Mouse (Mus musculus) megakaryocyte-erythroid progenitor cell, adult 5-6 weeks (primary cell): ENCODE results near the gene Ly6c1. TPM values are rescaled to one million over a fixed set of nuclear protein-coding genes. Genes with fewer than 3 reads are reported as not detected.
"Not testable (repeated sequence)": the region's sequence is repeated elsewhere in the genome, so short reads cannot be mapped to it uniquely, and the experiment has no call there.

Experiments
- ATAC-seq: replicated peaks from 2 replicates; pipeline ENCODE4 v1.8.0; 2016; ENCODE audit warnings: mild to moderate bottlenecking, inconsistent platforms; ENCODE audit not compliant: severe bottlenecking, poor library complexity, low FRiP score, low TSS enrichment
- total RNA-seq, 2 experiments: library from RNA; stranded (forward) in 1 of 2; stranded (reverse) in 1 of 2; fragments of 200-1000, 215-1000 nt in 1 of 2; fragments of >200 nt in 1 of 2; fragmentation: Nextera tagmentation in 1 of 2; gene quantifications; 2 replicates each; pipeline ENCODE4 v1.2.3; 2014 to 2017

Ly6c1 gene
- not detected in 2 replicates for total RNA-seq (2014; fragmentation: Nextera tagmentation)
- total RNA-seq (2017): not detected in 2 replicates

DNA sequence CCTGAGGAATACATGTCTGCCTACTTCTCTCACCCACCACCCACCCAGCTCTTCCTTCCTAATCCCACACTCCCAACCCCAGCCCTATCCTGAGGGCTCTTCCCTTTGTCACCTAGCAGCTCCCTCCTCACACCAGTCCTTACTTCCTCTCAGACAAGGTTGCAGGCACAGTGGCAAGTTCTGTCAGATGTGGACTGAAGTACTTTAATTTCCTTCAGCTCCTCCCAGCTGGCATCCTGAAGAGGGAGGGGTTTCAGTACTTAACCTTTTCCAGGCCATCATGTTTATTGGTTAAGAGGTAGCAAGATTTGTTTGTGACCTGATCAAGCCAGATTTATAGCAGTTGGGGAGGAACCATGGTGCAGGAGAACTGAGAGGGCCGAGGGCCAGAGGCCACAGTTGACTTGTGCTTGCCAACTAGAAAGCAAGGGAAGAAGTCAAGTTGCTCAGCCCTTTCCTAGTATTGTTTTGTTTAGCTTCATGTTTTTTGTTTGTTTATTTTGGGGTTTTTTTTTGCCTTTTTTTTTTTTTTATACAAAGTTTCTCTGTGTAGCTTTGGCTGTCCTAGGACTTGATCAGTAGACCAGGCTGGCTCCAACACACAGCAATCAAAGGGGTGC is at the start of gene Ly6c1:
Gene Ly6c1, minus strand, starts transcription at position 189 of the 620 bp plus-strand sequence.
- not testable (repeated sequence) for ATAC-seq

DNA sequence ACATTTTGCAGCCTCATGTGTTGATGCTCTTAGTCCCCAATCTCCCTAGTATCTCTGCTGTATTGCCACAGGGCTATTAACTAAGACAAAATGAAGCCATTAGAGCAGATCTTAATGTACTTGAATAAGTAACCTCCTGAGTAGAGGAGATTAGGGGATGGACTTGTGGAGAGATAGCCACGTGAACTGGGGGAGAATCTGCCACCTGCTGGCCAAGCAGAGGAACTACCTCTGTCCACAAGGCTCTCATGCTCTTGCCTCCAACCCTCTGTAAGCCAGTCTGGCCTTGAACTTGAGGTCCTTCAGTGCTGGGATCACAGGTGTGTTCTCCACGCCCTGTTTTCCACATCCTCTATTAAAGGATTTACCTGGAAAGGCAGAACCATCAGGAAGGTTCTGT is 39.4 kb upstream of the Ly6c1 start:
- not testable (repeated sequence) for ATAC-seq

DNA sequence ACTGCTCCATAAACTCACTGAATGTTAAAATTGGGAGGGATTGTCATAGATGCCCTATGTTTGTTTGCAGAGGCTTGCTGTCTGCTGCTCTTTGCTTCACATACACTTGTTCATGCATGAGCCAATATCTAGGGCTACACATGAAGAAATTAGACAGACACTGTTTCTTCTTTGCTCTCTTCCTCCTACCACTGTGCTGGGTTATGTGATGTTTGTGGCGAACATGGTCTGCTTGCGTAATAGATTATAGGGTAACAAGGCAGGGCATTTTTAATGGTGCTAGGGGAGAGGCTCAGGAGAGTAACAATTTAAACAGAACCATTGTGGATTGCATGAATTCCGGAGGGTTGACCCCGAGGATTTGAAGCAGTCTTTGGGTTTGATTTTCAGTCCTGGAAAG is 21.3 kb upstream of the Ly6c1 start:
- no peak for ATAC-seq

DNA sequence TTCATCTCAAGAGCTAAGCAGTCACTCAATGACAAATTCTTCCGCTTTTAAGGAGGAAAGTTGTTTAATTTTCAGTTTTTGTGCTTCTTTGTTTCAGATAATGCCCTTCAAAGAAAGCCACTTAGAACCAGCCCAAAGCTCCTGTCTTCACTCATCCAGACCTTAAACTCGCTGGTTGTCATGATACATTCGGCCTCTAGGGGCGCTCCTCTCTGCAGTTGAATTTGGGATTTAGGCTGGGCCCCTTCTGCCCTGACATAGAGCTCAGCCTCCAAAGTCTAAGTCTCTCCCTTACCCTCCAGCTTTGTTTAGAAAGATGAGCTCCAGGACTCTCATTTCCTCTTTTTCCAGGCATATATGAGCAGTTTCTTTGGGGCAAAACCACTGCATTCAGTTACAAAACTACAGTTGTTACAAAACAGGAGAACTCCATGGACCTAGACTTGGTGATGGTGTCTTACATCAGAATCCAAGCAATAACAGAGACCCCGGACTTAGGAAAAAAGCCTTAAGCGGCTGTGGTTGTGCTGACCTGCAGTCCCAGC is 13.5 kb upstream of the Ly6c1 start:
- not testable (repeated sequence) for ATAC-seq

DNA sequence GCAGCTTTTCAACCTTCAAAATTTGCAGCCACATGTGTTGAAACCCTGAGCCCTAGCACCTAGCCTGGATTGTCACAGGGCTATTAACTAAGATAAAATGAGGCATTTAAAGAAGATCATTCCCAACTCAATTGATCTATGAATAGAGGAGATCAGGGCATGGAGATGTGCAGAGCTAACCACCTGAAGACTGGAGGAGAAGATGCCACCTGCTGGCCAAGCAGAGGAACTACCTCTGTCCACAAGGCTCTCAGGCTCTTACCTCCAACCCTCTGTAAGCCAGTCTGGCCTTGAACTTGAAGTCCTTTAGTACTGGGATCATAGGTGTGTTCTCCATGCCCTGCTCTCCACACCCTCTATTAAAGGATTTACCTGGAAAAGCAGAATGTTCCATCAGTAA is 11.9 kb upstream of the Ly6c1 start:
- ATAC-seq: peak; percentile 63; the same call in 1 of the 2 replicates

DNA sequence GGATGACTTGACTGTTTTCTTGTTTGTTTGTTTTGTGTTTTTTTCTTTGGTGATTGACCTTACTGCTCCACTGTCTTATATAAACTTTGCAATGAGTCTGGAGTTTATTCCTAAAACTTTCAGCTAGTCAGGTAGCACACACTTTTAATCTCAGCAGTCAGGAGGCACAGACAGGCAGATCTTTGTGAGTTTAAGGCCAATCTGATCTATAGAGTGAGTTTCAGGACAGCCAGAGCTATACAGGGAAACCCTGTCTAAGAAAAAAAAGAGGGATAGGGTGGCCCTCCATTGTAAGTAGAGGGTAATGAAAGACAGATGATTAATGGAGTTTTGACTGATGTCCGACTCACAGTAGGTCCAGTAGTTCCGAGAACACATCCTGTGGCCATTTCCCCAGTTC is 7.4 kb upstream of the Ly6c1 start:
- no peak for ATAC-seq

DNA sequence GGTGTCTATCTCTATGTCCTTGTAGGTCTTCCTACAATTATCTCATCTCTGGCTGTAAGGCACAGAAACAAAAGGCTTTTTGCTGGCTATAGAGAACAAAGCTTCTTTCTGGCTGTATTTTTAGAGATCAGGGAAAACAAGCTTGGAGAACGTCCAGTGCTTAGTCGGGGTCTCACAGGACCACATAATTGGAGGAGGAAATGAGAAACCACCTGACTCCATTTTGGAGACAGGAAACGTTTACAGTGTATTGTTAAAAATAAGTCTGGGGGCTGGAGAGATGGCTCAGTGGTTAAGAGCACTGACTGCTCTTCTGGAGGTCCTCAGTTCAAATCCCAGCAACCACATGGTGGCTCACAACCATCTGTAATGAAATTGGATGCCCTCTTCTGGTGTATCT is 6.8 kb upstream of the Ly6c1 start:
- ATAC-seq: not testable (repeated sequence)

DNA sequence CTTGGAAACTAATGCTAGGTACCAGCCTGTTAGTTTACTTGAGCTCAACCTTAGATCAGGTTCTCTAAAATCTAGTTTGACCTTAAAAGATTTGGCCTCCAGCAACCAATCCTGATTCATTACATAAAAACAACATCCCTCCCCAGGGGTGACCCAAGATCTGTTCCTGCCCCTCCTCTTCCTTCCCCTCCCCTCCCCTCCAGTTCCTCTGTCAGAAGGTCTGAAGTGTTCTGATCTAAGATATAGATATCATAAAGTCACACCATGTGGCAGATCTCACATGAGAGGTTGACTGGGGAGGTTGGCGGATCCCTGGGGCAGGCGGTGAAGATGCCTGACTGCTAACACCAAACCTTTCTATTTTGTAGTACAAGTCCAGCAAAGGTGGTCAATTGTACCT is 3.8 kb upstream of the Ly6c1 start:
- not testable (repeated sequence) for ATAC-seq

DNA sequence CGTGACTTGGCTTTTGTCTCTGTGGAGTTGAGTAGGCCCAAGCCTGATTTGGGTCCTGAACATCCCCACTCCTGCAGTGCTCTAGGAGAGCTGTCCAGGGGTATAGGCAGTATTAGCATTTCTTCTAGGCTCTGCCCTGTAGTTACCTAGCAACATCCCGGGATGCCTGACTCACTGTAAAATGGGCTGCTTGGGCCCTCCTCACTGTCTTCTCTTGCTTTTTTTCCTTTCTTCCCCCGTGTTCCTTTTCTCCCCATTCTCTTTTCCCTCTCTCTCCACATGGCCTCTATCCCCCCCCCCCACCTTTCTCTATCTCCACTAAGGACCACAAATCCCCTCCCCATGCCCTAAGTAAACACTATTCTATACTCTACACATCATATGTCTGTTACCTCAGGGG is 2.5 kb upstream of the Ly6c1 start:
- not testable (repeated sequence) for ATAC-seq

DNA sequence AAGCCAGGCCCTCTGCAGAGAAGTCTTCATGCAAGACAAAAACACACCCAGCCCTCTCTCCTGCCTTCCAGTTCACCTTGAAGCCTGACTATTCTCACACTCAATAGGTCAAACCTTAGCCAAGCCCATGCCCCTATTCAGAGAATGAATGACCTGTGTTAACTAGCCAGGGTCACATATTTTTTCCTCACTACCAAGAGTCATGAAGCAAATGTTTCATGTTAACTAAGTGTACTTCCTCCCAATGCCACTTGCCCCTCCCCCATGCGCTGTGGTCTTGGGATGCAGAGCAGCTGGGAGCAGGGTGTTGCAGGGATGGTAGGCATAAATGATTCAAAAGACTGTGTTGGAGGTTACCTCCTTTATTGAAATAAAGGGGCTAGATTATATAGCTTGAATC is 2.0 kb upstream of the Ly6c1 start:
- not testable (repeated sequence) for ATAC-seq

DNA sequence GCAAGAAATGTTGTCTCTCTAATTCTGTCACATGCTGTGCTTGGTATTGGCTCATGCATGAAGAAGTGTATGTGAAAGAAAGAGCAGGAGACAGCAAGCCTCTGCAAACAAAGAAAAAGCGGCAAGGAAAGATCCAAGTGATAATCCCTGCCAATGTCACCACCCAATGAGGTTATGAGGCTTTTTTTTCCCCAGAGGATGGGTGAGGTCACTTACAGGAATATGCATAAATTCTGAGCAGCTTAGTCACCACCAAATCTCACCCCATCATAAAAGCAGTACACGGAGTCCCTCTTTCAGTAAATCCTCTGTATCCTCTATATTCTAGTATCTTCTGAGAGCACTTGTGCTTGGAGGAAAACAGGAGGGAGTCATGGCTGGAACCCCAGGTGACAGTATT is 1.2 kb upstream of the Ly6c1 start:
- not testable (repeated sequence) for ATAC-seq

DNA sequence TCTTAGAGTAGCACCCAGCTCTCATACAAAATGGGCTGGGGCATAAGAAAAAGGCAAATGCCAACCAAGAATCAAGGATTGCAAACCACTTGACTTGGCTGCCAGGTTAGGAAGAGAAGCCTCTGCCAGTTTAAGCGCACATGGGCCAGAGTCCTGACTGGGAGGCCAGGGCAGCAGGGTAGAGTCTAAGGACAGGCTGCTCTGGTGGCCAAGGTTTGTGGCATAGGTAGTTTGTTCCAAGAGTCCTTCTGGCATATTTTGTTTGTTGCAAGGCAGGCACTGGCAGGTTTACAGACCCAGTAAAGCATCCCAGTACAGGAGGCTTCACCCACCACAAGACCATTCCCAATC is 685 bp downstream of the Ly6c1 start:
- ATAC-seq: not testable (repeated sequence)

DNA sequence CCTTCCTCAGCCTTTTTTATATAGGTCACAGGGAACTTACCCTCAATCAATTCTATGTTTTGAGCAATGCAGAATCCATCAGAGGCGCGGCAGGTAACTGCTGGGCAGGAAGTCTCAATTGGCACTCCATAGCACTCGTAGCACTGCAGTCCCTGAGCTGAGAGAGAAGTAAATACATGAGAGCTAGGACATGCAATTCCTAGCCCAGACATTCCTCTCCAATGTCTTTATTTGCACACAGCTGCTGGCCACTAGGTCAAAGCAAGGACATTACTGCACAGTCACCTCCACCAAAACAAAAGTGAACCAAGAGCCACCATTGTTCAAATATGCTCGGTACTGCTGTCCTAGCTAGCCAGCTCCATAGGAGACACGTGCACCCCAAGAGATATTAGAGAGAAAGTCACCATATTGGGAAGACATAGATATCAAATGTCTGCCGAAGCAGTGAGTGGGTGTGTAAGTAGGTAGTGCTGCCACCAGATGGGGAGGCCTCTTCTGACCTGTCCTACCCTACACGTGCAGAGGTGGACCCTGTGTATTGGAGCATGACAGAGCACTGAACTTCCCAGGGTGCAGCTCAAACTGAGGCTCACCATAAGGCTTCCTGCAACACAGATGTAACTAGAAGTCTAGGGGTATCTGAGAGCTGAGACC is 1.2 kb downstream of the Ly6c1 start:
- not testable (repeated sequence) for ATAC-seq

DNA sequence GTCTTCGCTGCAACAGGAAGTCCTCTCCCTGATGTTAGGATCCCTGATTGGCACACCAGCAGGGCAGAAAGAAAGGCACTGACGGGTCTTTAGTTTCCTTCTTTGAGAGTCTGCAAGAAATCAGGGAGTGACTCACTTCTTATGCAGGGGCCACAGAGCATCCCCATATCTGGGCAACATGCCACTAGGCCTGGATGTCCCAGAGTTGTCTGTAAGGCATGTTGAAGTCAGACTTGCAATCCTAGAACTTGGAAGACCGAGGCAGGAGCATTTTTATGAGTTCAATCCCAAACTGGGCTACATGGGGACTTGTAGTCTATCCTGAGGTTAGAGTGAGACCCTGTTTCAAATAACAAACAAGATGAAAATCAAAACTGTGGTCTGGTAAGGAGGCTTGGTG is 3.1 kb downstream of the Ly6c1 start:
- not testable (repeated sequence) for ATAC-seq

DNA sequence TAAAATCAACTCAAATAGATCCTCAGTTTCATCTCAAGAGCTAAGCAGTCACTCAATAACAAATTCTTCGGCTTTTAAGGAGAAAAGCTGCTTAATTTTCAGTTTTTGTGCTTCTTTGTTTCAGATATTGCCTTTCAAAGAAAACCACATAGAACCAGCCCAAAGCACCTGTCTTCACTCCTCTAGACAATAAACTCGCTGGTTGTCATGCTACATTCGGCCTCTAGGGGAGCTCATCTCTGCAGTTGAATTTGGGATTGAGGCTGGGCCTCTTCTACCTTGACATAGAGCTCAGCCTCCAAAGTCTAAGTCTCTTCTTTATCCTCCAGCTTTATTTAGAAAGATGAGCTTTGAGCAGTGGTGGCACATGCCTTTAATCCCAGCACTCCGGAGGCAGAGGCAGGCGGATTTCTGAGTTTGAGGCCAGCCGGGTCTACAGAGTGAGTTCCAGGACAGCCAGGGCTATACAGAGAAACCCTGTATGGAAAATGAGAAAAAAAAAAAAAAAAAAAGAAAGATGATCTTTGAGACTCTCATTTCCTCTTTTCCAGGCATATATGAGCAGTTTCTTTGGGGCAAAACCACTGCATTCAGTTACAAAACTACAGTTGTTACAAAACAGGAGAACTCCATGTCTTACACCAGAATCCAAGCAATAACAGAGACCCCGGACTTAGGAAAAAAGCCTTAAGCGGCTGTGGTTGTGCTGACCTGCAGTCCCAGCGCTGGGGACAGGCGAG is 27.4 kb downstream of the Ly6c1 start:
- peak; percentile 71; the same call in 1 of the 2 replicates for ATAC-seq

DNA sequence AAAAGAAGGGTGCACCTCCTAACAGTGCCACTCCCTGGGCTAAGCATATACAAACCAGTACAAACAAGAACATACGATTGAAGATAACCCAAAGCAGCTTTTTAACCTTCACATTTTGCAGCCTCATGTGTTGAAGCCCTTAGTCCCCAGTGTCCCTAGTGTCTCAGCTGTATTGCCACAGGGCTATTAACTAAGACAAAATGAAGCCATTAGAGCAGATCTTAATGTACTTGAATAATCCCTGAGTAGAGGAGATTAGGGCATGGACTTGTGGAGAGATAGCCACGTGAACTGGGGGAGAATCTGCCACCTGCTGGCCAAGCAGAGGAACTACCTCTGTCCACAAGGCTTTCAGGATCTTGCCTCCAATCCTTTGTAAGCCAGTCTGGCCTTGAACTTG is 29.2 kb downstream of the Ly6c1 start:
- ATAC-seq: peak; percentile 89
